Mouse (Mus musculus): ENCODE results near the gene Mrm2. TPM values are rescaled to one million over a fixed set of nuclear protein-coding genes. Genes with fewer than 3 reads are reported as not detected.

The Mrm2 gene
- polyA plus RNA-seq, 1 experiment from 2014 or later = 22.3 TPM

- WGBS = 95% methylated on average over 8 of the region's 8 CpGs
- Histone ChIP-seq H3K9me3 (ENCODE audit: control insufficient read depth, low read length) (no peaks in the 10 kb centered on the region), H3K27ac (ENCODE audit: low read depth, low read length) (no peak overlapping the region), H3K27me3 (ENCODE audit: control insufficient read depth, insufficient read depth, low read length) (no peaks in the 10 kb centered on the region), H3K36me3 (ENCODE audit: control insufficient read depth, insufficient read depth, low read length) (peaks cover 19% of the 10 kb centered on the region), H3K4me1 (ENCODE audit: control insufficient read depth, insufficient read depth, low read length) (no peaks in the 10 kb centered on the region), H3K4me2 (ENCODE audit: low read depth, low read length) (no peak overlapping the region), H3K4me3 (ENCODE audit: low read depth, low read length) (no peak overlapping the region), H3K9ac (replicated peaks; ENCODE audit: low read depth, low read length) (no peak overlapping the region)
- ATAC-seq (ENCODE audit: low read depth) = no peak
Measured at GRCm38 (mm10) chr5:140350731-140351497, 19.2 kb upstream of the Mrm2 start.

GRCm38 (mm10) chr5:140349882-140350281, 18.2 kb upstream of the Mrm2 start:
- Histone ChIP-seq H3K4me3 (ENCODE audit: low read depth, low read length) (no peak overlapping the region), H3K9me3 (ENCODE audit: control insufficient read depth, low read length) (no peaks in the 10 kb centered on the region), H3K4me2 (ENCODE audit: low read depth, low read length) (no peak overlapping the region), H3K4me1 (ENCODE audit: control insufficient read depth, insufficient read depth, low read length) (no peaks in the 10 kb centered on the region), H3K27me3 (ENCODE audit: control insufficient read depth, insufficient read depth, low read length) (no peaks in the 10 kb centered on the region), H3K36me3 (ENCODE audit: control insufficient read depth, insufficient read depth, low read length) (peaks cover 14% of the 10 kb centered on the region), H3K9ac (replicated peaks; ENCODE audit: low read depth, low read length) (no peak overlapping the region), H3K27ac (ENCODE audit: low read depth, low read length) (no peak overlapping the region)
- 94% methylated on average over 9 of the region's 9 CpGs for WGBS
- no peak for ATAC-seq (ENCODE audit: low read depth)

GRCm38 (mm10) chr5:140346050-140346449, 14.4 kb upstream of the Mrm2 start:
- peaks cover 2% of the 10 kb centered on the region; the same call in 1 of the 2 replicates for H3K36me3 ChIP-seq (ENCODE audit: control insufficient read depth, insufficient read depth, low read length)
- no peak for ATAC-seq (ENCODE audit: low read depth)
- H3K4me2 ChIP-seq (ENCODE audit: low read depth, low read length) = no peak overlapping the region
- WGBS = 75% methylated on average over 1 of the region's 1 CpGs
- H3K9ac ChIP-seq (replicated peaks; ENCODE audit: low read depth, low read length) = no peak overlapping the region
- H3K4me1 ChIP-seq (ENCODE audit: control insufficient read depth, insufficient read depth, low read length) = no peaks in the 10 kb centered on the region
- H3K27ac ChIP-seq (ENCODE audit: low read depth, low read length) = no peak overlapping the region
- no peak overlapping the region for H3K4me3 ChIP-seq (ENCODE audit: low read depth, low read length)
- H3K9me3 ChIP-seq (ENCODE audit: control insufficient read depth, low read length) = no peaks in the 10 kb centered on the region
- no peaks in the 10 kb centered on the region for H3K27me3 ChIP-seq (ENCODE audit: control insufficient read depth, insufficient read depth, low read length)

GRCm38 (mm10) chr5:140345244-140345643, 13.5 kb upstream of the Mrm2 start:
- no peak overlapping the region for H3K4me2 ChIP-seq (ENCODE audit: low read depth, low read length)
- no peak overlapping the region for H3K4me3 ChIP-seq (ENCODE audit: low read depth, low read length)
- 94% methylated on average over 4 of the region's 4 CpGs for WGBS
- ATAC-seq (ENCODE audit: low read depth) = no peak
- peaks cover 4% of the 10 kb centered on the region; the same call in 1 of the 2 replicates for H3K36me3 ChIP-seq (ENCODE audit: control insufficient read depth, insufficient read depth, low read length)
- H3K27me3 ChIP-seq (ENCODE audit: control insufficient read depth, insufficient read depth, low read length) = no peaks in the 10 kb centered on the region
- no peaks in the 10 kb centered on the region for H3K4me1 ChIP-seq (ENCODE audit: control insufficient read depth, insufficient read depth, low read length)
- H3K9ac ChIP-seq (replicated peaks; ENCODE audit: low read depth, low read length) = no peak overlapping the region
- H3K9me3 ChIP-seq (ENCODE audit: control insufficient read depth, low read length) = no peaks in the 10 kb centered on the region
- H3K27ac ChIP-seq (ENCODE audit: low read depth, low read length) = no peak overlapping the region

GRCm38 (mm10) chr5:140342880-140343279, 11.2 kb upstream of the Mrm2 start:
- Histone ChIP-seq H3K4me3 (ENCODE audit: low read depth, low read length) (no peak overlapping the region), H3K9me3 (ENCODE audit: control insufficient read depth, low read length) (no peaks in the 10 kb centered on the region), H3K27me3 (ENCODE audit: control insufficient read depth, insufficient read depth, low read length) (no peaks in the 10 kb centered on the region), H3K36me3 (ENCODE audit: control insufficient read depth, insufficient read depth, low read length) (peaks cover 4% of the 10 kb centered on the region; the same call in 1 of the 2 replicates), H3K4me2 (ENCODE audit: low read depth, low read length) (no peak overlapping the region), H3K27ac (ENCODE audit: low read depth, low read length) (no peak overlapping the region), H3K4me1 (ENCODE audit: control insufficient read depth, insufficient read depth, low read length) (no peaks in the 10 kb centered on the region), H3K9ac (replicated peaks; ENCODE audit: low read depth, low read length) (no peak overlapping the region)
- 88% methylated on average over 4 of the region's 4 CpGs for WGBS
- ATAC-seq (ENCODE audit: low read depth) = no peak

- Histone ChIP-seq H3K4me2 (ENCODE audit: low read depth, low read length) (no peak overlapping the region), H3K4me3 (ENCODE audit: low read depth, low read length) (no peak overlapping the region), H3K27me3 (ENCODE audit: control insufficient read depth, insufficient read depth, low read length) (no peaks in the 10 kb centered on the region), H3K27ac (ENCODE audit: low read depth, low read length) (no peak overlapping the region), H3K9ac (replicated peaks; ENCODE audit: low read depth, low read length) (no peak overlapping the region), H3K36me3 (ENCODE audit: control insufficient read depth, insufficient read depth, low read length) (peaks cover 4% of the 10 kb centered on the region; the same call in 1 of the 2 replicates), H3K9me3 (ENCODE audit: control insufficient read depth, low read length) (no peaks in the 10 kb centered on the region), H3K4me1 (ENCODE audit: control insufficient read depth, insufficient read depth, low read length) (no peaks in the 10 kb centered on the region)
- 86% methylated on average over 3 of the region's 3 CpGs for WGBS
- no peak for ATAC-seq (ENCODE audit: low read depth)
Measured at GRCm38 (mm10) chr5:140339836-140340235, 8.1 kb upstream of the Mrm2 start.

GRCm38 (mm10) chr5:140338779-140339178, 7.1 kb upstream of the Mrm2 start:
- Histone ChIP-seq H3K27me3 (ENCODE audit: control insufficient read depth, insufficient read depth, low read length) (no peaks in the 10 kb centered on the region), H3K27ac (ENCODE audit: low read depth, low read length) (no peak overlapping the region), H3K9ac (replicated peaks; ENCODE audit: low read depth, low read length) (no peak overlapping the region), H3K4me1 (ENCODE audit: control insufficient read depth, insufficient read depth, low read length) (no peaks in the 10 kb centered on the region), H3K4me2 (ENCODE audit: low read depth, low read length) (no peak overlapping the region), H3K4me3 (ENCODE audit: low read depth, low read length) (no peak overlapping the region), H3K36me3 (ENCODE audit: control insufficient read depth, insufficient read depth, low read length) (peaks cover 4% of the 10 kb centered on the region; the same call in 1 of the 2 replicates), H3K9me3 (ENCODE audit: control insufficient read depth, low read length) (no peaks in the 10 kb centered on the region)
- WGBS = 97% methylated on average over 4 of the region's 4 CpGs
- no peak for ATAC-seq (ENCODE audit: low read depth)

GRCm38 (mm10) chr5:140336680-140337079, 5.0 kb upstream of the Mrm2 start:
- Histone ChIP-seq H3K27me3 (ENCODE audit: control insufficient read depth, insufficient read depth, low read length) (no peaks in the 10 kb centered on the region), H3K36me3 (ENCODE audit: control insufficient read depth, insufficient read depth, low read length) (peaks cover 4% of the 10 kb centered on the region; the same call in 1 of the 2 replicates), H3K4me3 (ENCODE audit: low read depth, low read length) (no peak overlapping the region), H3K9me3 (ENCODE audit: control insufficient read depth, low read length) (no peaks in the 10 kb centered on the region), H3K4me2 (ENCODE audit: low read depth, low read length) (no peak overlapping the region), H3K4me1 (ENCODE audit: control insufficient read depth, insufficient read depth, low read length) (no peaks in the 10 kb centered on the region), H3K9ac (replicated peaks; ENCODE audit: low read depth, low read length) (no peak overlapping the region), H3K27ac (ENCODE audit: low read depth, low read length) (no peak overlapping the region)
- WGBS = 76% methylated on average over 1 of the region's 1 CpGs
- ATAC-seq (ENCODE audit: low read depth) = no peak

GRCm38 (mm10) chr5:140333631-140334030, 1.9 kb upstream of the Mrm2 start:
- no peaks in the 10 kb centered on the region for H3K36me3 ChIP-seq (ENCODE audit: control insufficient read depth, insufficient read depth, low read length)
- H3K4me3 ChIP-seq (ENCODE audit: low read depth, low read length) = no peak overlapping the region
- H3K4me2 ChIP-seq (ENCODE audit: low read depth, low read length) = no peak overlapping the region
- peaks cover 7% of the 10 kb centered on the region; the same call in 1 of the 2 replicates for H3K4me1 ChIP-seq (ENCODE audit: control insufficient read depth, insufficient read depth, low read length)
- no peak overlapping the region for H3K27ac ChIP-seq (ENCODE audit: low read depth, low read length)
- H3K9me3 ChIP-seq (ENCODE audit: control insufficient read depth, low read length) = no peaks in the 10 kb centered on the region
- ATAC-seq (ENCODE audit: low read depth) = no peak
- H3K27me3 ChIP-seq (ENCODE audit: control insufficient read depth, insufficient read depth, low read length) = no peaks in the 10 kb centered on the region
- 29% methylated on average over 2 of the region's 2 CpGs for WGBS
- H3K9ac ChIP-seq (replicated peaks; ENCODE audit: low read depth, low read length) = no peak overlapping the region

All from neural tube, embryonic 14.5 days (tissue).